Mouse (Mus musculus) olfactory bulb, adult 2 months (tissue): Measurements from ENCODE around the gene Olfr1420.

Experiments used
- CTCF ChIP-seq: fragments of 200-500 bp; IDR thresholded peaks from 2 replicates; pipeline ENCODE4 v1.5.1; 2012; ENCODE audit warnings: low read depth, mild to moderate bottlenecking, low read length, moderate library complexity; ENCODE audit not compliant: insufficient read depth
- POLR2A ChIP-seq: fragments of 200-500 bp; IDR thresholded peaks from 2 replicates; pipeline ENCODE4 v1.6.1; 2012; ENCODE audit warnings: mild to moderate bottlenecking, low read depth, low read length, moderate library complexity; ENCODE audit not compliant: insufficient read depth

DNA sequence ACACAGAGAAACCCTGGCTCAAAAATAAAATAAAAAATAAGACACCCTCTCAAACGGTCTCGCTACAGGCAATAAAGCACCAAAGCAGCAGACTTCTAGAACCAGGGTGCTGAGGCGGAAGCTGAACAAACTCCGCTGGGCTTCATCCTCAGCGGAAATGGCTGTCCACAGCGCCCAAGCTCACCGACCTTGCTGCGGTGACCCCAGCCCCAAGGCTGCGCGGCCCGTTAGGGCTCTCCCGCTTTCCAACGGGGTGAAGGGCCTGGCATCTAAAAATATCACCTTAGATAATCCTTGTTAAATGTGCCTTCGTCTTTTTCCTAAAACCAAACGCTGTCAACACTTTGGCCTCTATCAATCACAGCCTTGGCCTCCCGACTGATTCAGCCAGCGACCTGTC is 25.2 kb downstream of the Olfr1420 start:
- TF ChIP-seq CTCF = no peak
- no peak for TF ChIP-seq POLR2A
